Mouse (Mus musculus) Patski (cell line): ENCODE data around the gene Coro1a. TPM values are rescaled to one million over a fixed set of nuclear protein-coding genes. Genes with fewer than 3 reads are reported as not detected.

ENCODE experiments used
- ATAC-seq: fragments of 100-300 bp; one replicate; pipeline ENCODE4 v1.8.0; 2021
- CTCF ChIA-PET: fragments of 350-600 bp; sonication (Branson Sonifier 250); formaldehyde crosslinking; loops from one replicate; lab custom pipeline; 2022; ENCODE audit warnings: inconsistent platforms; lab: Charles Lee
- POLR2A ChIA-PET: fragments of 350-600 bp; sonication (Branson Sonifier 250); formaldehyde crosslinking; loops from one replicate; lab custom pipeline; 2022; ENCODE audit warnings: antibody characterized with exemption, inconsistent platforms; lab: Charles Lee
- DNase-seq: peaks from one replicate; pipeline ENCODE4 v3.0.0-alpha.2; 2011; ENCODE audit warnings: low read depth, low spot score
- H3K27me3 ChIP-seq: fragments of 371-371 bp; one replicate; pipeline ENCODE4 v1.5.1; 2021
- CTCF ChIP-seq: fragments of 100-300 bp; IDR thresholded peaks from one replicate; pipeline ENCODE4 v1.5.1; 2021
- in situ Hi-C: fragments of 300-500 bp; cut with MboI; formaldehyde crosslinking; loops from 3 replicates; pipeline ENCODE4 v1.11.1; 2018; ENCODE audit warnings: low pct_unique_long_range_greater_than_20kb, mixed read lengths
- polyA plus RNA-seq: library from polyadenylated mRNA; unstranded; gene quantifications from one replicate; pipeline ENCODE4 v1.2.3, GENCODE M21; 2021

The Coro1a gene
- polyA plus RNA-seq, 1 experiment from 2014 or later: 1.3 TPM

DNA sequence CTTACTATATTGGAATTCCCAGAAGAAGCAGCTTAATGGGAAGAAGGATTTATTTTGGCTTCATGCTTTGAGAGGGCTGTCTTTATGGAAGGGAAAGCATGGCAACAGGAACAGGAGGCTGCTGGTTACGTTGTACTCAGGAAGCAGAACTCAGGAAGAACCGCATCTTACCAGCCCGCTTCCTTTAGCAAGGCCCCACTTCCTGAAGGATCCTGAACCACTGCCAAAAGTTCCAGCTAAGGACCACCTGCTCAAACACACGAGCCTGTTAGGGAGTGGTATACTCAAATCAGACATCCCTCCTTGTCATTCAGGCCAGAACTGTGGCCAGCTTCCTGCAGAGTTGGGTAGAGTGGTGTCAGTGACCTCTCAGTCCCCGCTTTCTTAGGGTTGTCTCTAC is 39.1 kb downstream of the Coro1a start:
- CTCF ChIA-PET: no interaction called here
- no peak for DNase-seq
- in situ Hi-C loops: no loop called here

DNA sequence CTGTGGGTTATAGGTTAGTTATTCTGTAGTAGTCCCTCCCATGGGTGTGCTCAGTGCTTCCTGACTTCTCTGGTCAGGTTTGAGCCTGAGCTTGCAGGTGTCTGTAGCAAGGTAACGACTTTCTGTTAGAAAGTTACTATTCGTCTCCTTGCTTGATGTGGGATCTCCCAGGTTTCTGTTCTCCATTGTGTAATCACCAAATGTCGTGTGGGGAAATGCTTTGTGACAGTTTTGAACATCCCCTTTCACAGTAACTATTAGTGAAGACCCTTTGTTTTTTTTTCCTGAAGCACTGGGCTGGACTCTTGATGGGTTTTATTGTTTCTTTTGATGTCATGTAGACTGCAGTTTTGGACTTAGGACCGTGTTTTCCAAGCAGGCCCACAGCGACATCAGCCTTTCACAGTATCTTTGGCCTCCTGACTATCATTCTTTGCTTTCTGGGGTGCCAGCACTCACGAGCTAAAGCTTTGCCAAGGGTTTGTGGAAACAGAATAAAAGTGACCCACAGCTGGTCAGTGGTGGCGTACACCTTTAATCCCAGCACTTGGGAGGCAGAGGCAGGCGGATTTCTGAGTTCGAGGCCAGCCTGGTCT is 40.0 kb downstream of the Coro1a start:
- CTCF ChIA-PET: no interaction called here
- H3K27me3 ChIP-seq: no peaks in the 10 kb centered on the region
- in situ Hi-C loops: no loop called here
- no peak for DNase-seq
- no peak for TF ChIP-seq CTCF
- POLR2A ChIA-PET: interaction anchor here (0.7 kb wide), 1 partner anchor 31 kb away, joined by 3 read pairs; no protein-coding TSS in a partner anchor
- ATAC-seq: no peak

More for the DNA sequence above, 39.1 kb downstream of the Coro1a start:
- ATAC-seq: no peak
- H3K27me3 ChIP-seq: no peaks in the 10 kb centered on the region
- POLR2A ChIA-PET: interaction anchor here (0.7 kb wide), 1 partner anchor 30 kb away, joined by 3 read pairs; no protein-coding TSS in a partner anchor
- no peak for TF ChIP-seq CTCF

DNA sequence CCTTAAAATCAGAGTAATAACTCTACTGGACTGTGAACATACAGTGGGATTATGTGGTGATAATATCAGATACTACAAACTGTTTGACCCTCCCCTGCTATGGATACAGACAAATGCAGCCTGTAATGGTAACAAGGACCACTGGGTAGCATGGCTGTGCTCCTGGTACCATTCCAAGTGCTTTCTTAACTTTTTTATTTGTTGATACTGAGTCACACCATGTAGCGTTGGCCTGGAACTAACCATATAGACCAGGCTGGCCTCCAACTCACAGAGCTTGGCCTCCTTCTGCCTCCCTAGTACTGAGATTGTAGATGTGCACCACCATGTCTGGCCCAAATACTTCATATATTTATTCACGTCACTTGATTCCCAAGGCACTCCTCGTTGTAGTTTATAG is 42.3 kb downstream of the Coro1a start:
- no peak for DNase-seq
- ATAC-seq: peak; percentile 51
- in situ Hi-C loops: no loop called here
- peak; percentile 67 for TF ChIP-seq CTCF
- ChIA-PET POLR2A (interaction anchor here (0.7 kb wide), 1 partner anchor 28 kb away, joined by 3 read pairs; no protein-coding TSS in a partner anchor), CTCF (interaction anchor here (1.1 to 2.2 kb wide), 6 partner anchors 15 to 86 kb away, joined by 3 to 6 read pairs (median 4); partner anchors contain the start of gene Sgf29)
- no peaks in the 10 kb centered on the region for H3K27me3 ChIP-seq

DNA sequence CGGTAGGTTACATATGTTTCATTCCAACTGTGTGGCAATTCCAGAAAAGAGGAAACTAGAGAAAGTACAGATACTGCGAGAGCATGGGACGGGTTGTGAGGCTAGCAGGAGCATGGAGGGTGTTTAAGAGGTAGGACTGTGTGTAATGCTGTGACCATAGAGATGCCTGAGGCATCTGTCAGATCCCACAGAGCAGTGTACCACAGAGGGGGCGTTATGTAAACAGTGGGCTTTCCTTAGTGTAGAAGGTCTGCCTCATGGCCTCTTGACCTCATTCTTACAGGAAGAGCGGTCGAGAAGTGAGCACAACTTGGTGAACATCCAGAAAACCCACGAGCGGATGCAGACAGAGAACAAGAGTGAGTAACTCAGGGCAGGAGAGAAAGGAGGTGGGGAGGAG is 43.9 kb downstream of the Coro1a start:
- in situ Hi-C loops: no loop called here
- DNase-seq: no peak
- POLR2A ChIA-PET: interaction anchor here (1.2 kb wide), 1 partner anchor 15 kb away, joined by 4 read pairs; the partner anchor contains the start of gene Sgf29
- H3K27me3 ChIP-seq: no peaks in the 10 kb centered on the region
- no peak for TF ChIP-seq CTCF
- CTCF ChIA-PET: interaction anchor here (0.9 to 1.6 kb wide), 2 partner anchors 11 to 15 kb away, joined by 3 to 4 read pairs; partner anchors contain the start of gene Sgf29
- ATAC-seq: no peak

DNA sequence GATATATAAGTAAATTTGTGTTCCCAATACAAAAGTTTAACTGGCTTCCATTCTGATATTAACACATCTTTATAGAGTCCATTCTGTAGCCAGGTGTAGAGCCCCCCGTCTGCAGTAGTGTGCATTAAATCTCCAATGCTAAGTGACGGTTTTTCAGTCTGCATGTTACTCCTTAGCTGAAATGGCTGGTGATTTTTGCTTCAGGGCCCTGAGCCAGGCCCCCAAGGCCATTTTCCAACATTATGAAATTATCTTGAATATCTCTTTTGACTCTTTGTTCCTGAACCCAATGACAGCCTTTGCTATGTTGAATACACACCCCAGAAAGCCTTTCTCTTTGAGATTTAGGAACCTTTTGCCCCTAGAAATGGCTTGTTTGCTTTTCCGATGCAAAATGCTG is 47.8 kb downstream of the Coro1a start:
- DNase-seq (no peak), ATAC-seq (no peak)
- CTCF ChIA-PET: no interaction called here
- TF ChIP-seq CTCF: no peak
- no peaks in the 10 kb centered on the region for H3K27me3 ChIP-seq
- POLR2A ChIA-PET: no interaction called here
- in situ Hi-C loops: no loop called here

DNA sequence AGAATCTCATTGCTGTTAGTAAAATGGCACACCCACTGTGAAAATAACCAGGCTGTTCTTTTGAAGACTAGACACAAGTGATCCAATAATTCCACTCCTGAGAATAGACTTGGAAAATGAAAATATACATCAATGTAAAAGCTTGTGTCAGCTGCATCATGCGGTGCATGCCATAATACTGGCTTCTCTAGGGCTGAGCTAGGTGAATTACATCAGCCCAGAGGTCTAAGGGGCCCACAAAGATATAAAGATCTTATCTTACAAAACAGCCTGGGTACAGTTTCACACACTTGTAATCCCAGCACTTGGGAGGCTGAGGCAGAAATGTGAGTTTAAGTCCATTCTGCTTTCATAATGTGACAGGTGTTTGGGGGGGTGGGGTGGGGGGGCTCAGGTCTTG is 50.1 kb downstream of the Coro1a start:
- CTCF ChIA-PET: interaction anchor here (0.9 to 1.9 kb wide), 2 partner anchors 8 to 36 kb away, joined by 3 to 4 read pairs; partner anchors contain the start of gene Sgf29
- no peak for DNase-seq
- ATAC-seq: no peak
- POLR2A ChIA-PET: no interaction called here
- H3K27me3 ChIP-seq: no peaks in the 10 kb centered on the region
- no peak for TF ChIP-seq CTCF
- in situ Hi-C loops: no loop called here

DNA sequence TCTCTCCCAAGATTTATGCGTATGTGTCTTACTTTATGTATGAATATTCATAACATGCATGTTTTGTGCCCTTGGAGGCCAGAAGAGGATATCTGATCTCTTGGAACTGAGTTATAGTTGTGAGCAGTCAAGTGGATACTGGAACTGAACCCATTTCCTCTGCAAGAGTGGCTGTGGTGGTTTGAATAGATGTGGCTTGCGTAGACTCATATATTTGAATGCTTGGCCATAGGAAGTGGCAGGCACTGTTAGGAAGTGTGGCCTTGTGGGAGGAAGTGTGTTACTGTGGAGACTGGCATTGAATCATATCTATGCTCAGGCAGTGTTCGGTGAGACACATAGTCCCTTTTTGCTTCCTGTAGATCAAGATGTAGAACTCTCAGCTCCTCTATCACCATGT is 51.9 kb downstream of the Coro1a start:
- H3K27me3 ChIP-seq: no peaks in the 10 kb centered on the region
- in situ Hi-C loops: no loop called here
- no peak for TF ChIP-seq CTCF
- no peak for DNase-seq
- ChIA-PET POLR2A (no interaction called here), CTCF (interaction anchor here (0.9 kb wide), 1 partner anchor 120 kb away, joined by 3 read pairs; no protein-coding TSS in a partner anchor)
- ATAC-seq: no peak

DNA sequence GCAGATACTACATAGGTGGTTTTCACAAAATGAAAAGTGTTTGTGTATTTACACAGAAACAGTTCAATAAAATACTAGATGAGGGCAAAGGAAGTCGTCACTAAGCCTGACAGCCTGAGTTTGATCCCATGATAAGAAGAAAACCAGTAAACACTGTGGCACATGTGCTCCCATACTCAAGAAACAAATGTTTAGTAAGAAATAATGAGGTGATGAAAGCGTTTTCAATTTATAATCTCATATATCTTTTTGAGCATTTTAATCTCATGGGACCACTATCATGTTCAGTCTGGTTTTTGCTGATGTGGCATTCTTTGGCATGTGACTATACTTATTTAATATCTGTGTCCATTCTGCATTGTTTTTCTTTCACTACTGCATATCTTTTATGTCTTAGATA is 53.6 kb downstream of the Coro1a start:
- CTCF ChIA-PET: no interaction called here
- POLR2A ChIA-PET: no interaction called here
- TF ChIP-seq CTCF: no peak
- in situ Hi-C loops: no loop called here
- ATAC-seq (no peak), DNase-seq (no peak)
- H3K27me3 ChIP-seq: no peaks in the 10 kb centered on the region

DNA sequence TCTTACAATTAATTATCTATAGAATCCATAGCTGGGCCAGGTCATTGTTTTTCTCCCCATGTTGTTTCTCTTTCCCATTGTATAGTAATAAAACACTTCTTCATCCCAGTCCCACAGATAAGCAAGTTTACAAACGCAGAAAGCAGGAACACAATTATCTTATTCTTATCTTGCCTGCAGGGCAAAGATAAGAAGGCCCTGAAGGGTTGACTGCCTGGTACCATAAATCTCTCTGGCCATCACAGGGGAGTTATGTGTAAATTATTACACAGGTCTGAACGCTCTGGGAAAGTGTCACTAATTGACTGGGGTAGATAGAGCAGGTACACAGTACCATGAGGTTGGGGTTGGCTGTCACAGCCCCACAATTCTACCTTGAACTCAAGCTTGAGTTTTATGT is 56.7 kb downstream of the Coro1a start:
- in situ Hi-C loops: no loop called here
- no peak for TF ChIP-seq CTCF
- ChIA-PET CTCF (interaction anchor here (0.7 to 1.7 kb wide), 2 partner anchors 14 to 42 kb away, joined by 3 to 4 read pairs; no protein-coding TSS in a partner anchor), POLR2A (no interaction called here)
- ATAC-seq: no peak
- DNase-seq: no peak
- H3K27me3 ChIP-seq: no peaks in the 10 kb centered on the region

Other genes starting within 250 kb of the Coro1a start
- 0.10 TPM for gene Atp2a1, start 244.7 kb downstream of the Coro1a start, polyA plus RNA-seq
- 64.4 TPM for gene Sh2b1, start 232.4 kb downstream of the Coro1a start, polyA plus RNA-seq
- gene Tufm, start 220.4 kb downstream of the Coro1a start, polyA plus RNA-seq: 159 TPM
- 113 TPM for gene Atxn2l, start 204.3 kb downstream of the Coro1a start, polyA plus RNA-seq
- gene Eif3c, start 141.4 kb downstream of the Coro1a start, polyA plus RNA-seq: 322 TPM
- 0.94 TPM for gene Apobr, start 122.8 kb downstream of the Coro1a start, polyA plus RNA-seq
- gene Cln3, start 122.0 kb downstream of the Coro1a start, polyA plus RNA-seq: 2.6 TPM
- 0.68 TPM for gene Il27, start 112.8 kb downstream of the Coro1a start, polyA plus RNA-seq
- 138 TPM for gene Nupr1, start 76.9 kb downstream of the Coro1a start, polyA plus RNA-seq
- gene Sgf29, start 58.5 kb downstream of the Coro1a start, polyA plus RNA-seq: 21.1 TPM
- gene Sult1a1, start 31.4 kb downstream of the Coro1a start, polyA plus RNA-seq: 0.62 TPM
- 102 TPM for gene Bola2, start 12.4 kb downstream of the Coro1a start, polyA plus RNA-seq
- 14.8 TPM for gene Slx1b, start 12.0 kb downstream of the Coro1a start, polyA plus RNA-seq
- 122 TPM for gene Mapk3, start 51.8 kb upstream of the Coro1a start, polyA plus RNA-seq
- gene Gdpd3, start 58.5 kb upstream of the Coro1a start, polyA plus RNA-seq: 3.0 TPM
- gene Ypel3, start 69.2 kb upstream of the Coro1a start, polyA plus RNA-seq: 109 TPM
- gene Tbx6, start 73.7 kb upstream of the Coro1a start, polyA plus RNA-seq: 0.49 TPM
- gene Ppp4c, start 84.7 kb upstream of the Coro1a start, polyA plus RNA-seq: 94.3 TPM
- gene Fam57b, start 89.9 kb upstream of the Coro1a start, polyA plus RNA-seq: 1.3 TPM
- gene 4930451I11Rik, start 123.9 kb upstream of the Coro1a start, polyA plus RNA-seq: not detected
- not detected for gene Doc2a, start 139.6 kb upstream of the Coro1a start, polyA plus RNA-seq
- 58.5 TPM for gene Hirip3, start 154.2 kb upstream of the Coro1a start, polyA plus RNA-seq
- 67.7 TPM for gene Ino80e, start 154.6 kb upstream of the Coro1a start, polyA plus RNA-seq
- 66.0 TPM for gene Taok2, start 176.9 kb upstream of the Coro1a start, polyA plus RNA-seq
- gene Tmem219, start 215.1 kb upstream of the Coro1a start, polyA plus RNA-seq: 48.0 TPM
- 14.0 TPM for gene Kctd13, start 221.1 kb upstream of the Coro1a start, polyA plus RNA-seq
- not detected for gene Asphd1, start 241.8 kb upstream of the Coro1a start, polyA plus RNA-seq
- 0.08 TPM for gene Sez6l2, start 242.8 kb upstream of the Coro1a start, polyA plus RNA-seq